Mouse (Mus musculus) cerebellum, adult (tissue): ENCODE measurements around the gene Fabp6.

Experiments used
- ATAC-seq: cut with Nextera tagmentation; 2 replicates; pipeline ENCODE4 v1.9.2; 2017; ENCODE audit warnings: mild to moderate bottlenecking, moderate library complexity, mixed read lengths; ENCODE audit not compliant: insufficient number of reproducible peaks, low FRiP score, low TSS enrichment

Gene Fabp6

DNA sequence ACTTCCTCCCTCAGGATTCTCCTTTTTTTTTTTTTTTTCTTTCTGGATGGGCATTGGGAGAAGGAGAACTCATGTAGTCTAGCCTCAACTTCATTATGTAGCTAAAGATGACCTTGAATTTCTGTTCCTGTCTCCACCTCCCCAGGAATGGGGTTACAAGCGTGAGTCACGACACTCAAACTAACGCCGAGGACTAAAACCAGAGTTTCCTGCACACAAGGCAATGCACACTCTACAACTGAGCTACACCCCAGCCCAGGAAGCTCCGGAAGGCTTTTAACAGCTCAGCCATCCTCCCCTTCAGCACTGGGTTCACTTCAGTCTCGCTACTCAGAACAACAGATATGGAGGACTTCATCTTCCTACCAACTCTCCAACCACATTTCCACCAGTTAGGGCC, 3.6 kb upstream of the Fabp6 start:
- ATAC-seq = no peak

DNA sequence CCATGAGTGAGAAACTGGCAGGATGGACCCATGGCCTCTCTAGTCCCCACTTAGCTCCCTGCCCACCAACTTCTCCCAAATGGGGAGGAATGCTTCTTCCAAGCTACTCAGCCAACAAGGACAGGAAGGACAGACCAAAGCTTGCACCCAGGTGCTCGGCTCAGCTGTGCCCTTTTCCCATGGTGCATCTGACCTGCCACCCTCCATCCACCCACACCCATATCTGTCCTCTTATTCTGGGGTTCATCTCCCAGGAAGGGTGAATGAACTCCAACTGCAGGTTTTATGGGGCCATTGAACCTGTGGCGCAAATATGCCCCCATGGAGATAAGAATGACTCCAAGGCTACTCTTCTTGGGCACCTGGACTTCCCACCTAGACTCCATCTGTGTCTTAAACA, 2.9 kb upstream of the Fabp6 start:
- no peak for ATAC-seq

DNA sequence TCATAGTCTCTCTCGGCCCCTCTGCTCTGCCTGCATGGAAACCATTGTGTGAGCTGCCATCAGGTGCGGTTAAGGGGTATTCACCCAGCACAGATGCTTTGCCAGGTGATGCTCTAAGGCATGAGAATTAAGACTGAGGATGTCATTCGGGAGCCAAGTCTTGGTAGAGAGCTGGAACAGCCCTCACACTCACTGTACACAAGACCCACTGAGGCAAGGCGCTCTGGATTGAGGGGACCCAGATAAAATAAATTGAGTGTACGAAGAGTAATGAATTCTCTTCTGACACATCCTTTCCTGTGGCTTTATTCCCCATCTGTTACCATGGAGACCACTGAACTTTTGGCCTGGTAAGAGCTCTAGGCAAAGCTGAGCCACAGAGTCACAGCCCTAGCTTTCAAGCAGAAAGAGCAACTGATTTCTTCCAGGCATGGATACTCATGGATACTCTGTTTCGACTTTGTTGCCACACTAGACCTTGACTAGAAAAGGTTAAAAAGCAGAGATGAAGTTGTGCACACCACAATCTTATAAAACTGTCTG, 11.7 kb downstream of the Fabp6 start:
- ATAC-seq = no peak

DNA sequence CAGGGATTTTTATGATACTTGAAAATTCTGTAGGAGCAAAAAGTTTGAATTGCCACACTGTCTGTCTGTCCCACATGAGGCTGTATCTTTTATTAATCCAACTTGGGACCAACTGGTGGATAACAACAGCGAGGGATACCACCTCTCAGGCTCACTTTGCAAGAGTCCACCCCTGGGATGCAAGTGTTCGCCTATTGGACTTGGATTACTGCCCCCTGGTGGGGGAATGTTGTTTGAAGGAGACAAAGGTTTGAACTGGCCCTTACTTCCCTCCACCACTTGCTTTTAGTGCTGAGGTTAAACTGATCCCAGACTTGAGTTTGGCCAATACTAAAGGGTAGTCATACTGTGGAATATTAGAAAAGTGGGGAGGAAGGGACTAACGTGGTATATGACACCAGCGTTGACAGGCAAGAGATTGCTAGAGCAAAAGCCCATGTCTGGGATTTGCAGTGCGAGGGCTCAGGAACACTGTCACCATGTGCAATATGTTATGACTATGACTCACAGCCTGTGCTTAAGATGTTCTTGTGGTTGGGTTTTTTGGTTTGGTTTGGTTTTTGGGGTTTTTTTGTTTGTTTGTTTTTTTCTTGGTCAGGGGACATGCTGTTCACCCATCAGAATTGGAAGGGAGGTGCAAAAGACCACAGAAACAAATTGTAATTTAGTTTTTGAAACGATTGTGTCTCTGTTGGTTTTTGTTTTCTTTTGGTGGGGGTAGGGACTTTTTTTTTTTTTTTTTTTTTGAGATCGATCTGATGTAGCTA, 14.8 kb downstream of the Fabp6 start, which contains the start of gene 4933415A04Rik:
TSS of gene 4933415A04Rik (plus strand) at position 717 of the 767 bp plus-strand sequence.
- ATAC-seq = peak; percentile 66

DNA sequence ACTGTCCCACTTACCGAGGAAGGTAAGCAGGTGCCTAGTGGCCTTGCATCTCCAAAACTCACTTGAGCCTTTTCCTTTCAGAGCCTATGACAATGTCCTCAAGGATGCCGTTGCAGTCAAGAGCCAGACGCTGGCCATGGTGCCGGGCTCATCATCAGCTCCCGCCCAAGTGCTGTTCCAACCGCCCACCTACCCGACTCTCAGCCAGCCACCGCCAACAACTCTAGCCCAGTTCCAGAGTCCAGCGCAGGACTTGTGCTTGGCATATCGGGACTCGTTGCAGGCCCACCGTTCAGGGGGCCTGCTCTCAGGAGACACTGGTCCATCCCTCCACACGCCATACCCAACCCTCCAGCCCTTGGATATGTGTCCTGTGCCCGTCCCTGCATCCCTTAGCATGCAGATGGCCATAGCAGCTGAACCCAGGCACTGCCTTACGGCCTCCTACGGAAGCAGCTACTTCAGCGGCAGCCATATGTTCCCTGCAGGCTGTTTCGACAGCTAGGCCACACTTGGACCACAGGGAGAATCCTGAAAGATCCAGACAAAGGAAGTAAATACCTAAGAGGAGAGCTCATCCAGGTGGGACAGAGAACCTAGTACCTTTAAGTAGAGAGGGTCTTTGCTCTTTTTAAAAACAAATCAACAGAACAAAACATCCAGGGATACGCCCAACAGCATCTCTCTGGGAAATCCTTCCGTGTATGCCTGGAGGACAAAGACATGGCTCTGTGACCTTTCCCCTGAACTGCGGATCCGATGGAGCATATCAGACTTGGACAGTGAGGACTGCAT, 15.9 kb downstream of the Fabp6 start:
- ATAC-seq = 0 out of 2 replicates have a peak, but pooled peaks have one; percentile 24

DNA sequence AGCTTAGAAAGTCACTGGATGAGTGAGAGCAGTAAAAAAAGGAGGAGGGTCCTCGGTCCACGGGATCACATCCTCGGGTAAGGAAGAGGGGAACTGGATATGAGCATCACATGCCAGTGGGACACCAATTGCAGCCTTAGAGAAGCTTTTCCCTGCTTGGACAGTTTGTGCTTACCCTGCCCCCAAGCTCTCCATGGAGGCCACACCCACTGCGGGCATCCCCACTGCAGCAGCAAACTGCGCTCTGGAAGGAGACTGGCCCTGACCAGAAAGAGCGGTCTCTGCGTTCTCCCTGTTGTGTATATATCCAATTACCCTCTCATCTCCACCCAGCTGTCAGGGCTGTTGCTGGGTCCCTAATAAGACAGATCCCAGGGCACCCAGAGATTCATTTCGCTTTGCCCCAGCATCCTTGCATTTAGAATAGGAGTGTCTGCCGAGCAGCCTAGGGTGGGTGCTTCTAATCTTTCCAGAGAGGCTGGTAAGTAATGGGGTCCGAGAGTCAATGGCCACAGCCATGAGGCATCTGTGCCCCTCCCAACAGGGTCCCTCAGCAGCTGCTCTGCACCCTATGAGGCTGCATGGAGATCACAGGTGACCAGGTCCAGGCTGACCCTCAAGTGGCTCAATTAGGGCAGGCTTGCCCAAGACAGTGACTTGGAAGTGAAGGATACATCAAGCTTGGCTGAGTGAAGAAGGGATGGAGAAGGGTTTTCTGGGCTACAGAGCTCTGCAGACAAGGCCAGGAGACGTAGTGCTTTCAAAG, 23.4 kb downstream of the Fabp6 start:
- ATAC-seq = no peak

DNA sequence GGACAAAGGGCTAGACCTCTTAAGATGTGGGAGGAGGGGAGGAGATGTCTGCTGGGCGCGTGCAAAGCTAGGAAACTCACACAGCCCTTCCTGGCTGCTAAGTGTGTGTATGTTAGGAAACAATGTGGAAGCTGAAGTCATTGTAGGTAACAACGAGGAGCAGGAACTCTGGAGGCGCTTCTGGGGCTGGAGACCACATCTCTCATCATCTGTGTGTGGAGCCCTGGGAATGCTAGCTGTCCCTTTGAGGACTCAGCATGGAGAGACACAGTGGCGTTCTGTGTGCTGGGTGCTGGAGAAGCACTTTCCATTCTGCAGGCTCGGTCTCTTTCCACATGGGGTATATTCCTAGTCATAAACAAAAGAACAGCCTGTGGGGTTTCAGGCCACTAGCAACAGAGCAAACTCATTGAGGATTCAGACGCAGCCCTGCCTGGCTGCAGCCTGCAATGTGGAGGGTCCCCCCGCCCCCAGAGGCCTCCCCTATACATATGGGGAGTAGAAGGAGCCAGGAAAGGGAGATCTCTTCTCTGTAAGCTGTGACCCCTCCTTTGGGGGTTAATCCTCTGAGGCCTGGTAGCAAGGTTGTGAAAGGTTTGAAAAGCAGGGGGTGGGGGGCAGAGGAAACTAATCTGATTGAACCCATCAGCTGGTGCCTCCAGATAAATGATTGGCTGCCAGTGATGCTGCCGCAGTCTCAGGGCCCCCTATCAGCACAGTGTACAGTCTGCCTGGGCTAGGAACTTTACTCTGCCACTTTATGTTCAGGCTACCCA, 25.8 kb downstream of the Fabp6 start:
- no peak for ATAC-seq

DNA sequence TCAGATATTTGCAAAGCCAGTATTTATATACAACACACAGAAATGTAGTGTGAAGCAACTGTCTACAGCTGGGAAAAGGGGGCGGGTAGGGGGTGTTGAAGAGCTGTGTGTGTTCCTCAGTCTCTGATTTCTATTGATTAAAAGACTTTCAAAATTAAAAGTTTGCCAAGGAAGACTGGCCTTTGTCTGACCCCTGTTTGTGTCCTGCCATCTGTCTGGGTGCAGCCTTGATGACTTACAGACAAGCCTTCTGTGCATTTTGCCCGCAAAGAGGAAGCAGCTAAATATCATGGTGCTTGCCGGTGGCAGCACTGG, 26.3 kb downstream of the Fabp6 start:
- ATAC-seq = no peak

DNA sequence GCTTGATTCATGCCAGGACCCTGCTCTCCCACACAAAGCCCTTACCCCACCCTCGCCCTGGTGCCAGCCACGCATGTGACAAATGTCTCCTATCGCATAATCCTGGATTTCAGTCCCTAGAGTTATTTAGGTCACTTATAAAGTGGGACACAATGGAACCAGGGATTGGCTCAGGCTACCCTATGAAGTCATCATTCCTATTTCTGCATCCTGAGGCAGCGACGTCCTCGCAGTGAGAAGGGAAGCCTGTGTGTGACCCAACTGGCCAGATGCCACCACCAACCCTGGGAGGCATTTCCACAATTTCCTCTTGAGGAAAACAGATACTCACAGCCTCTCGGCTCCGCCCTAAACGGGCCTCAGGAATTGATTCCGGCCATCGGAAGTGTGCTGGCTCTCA, 31.7 kb downstream of the Fabp6 start:
- peak; percentile 91 for ATAC-seq

DNA sequence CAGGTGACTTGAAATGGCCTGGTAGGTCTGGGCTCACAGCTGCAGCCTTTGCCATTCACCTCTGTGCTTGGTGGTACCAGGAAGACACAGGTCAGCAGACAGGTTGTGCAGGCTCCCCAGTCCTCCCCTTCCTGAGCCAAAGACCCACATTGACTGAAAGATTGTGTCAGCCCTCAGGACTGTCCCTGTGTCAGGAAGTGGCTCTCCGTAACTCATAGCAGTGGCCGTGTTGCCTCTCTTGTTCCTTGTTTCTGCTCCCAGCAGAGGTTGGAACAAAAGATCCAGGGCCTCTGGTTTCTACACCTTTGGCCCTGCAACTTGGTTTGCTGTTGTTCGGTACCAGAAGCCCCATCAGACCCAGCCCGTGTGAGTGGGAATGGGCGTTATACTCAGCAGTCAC, 32.2 kb downstream of the Fabp6 start:
- ATAC-seq = 0 out of 2 replicates have a peak, but pooled peaks have one; percentile 1

DNA sequence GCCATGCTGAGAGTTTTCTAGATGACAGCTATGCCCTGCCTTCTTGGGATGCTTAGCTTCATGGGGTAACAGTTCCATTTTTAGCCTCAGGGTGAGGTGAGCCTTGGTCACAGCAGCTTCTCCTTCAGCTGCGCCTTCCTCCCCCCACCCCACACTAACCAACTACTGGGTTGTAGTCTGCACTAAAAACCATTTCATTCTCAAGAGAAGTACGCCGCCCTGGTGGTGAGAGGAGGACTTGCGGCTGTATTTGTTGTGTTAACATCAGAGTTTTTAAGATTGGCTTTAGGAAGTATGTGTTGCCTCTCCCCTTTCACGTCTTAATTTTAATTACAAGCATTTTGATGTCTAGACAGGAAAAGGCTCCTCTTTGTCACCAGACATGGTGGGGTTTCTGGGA, 33.1 kb downstream of the Fabp6 start:
- ATAC-seq = no peak

DNA sequence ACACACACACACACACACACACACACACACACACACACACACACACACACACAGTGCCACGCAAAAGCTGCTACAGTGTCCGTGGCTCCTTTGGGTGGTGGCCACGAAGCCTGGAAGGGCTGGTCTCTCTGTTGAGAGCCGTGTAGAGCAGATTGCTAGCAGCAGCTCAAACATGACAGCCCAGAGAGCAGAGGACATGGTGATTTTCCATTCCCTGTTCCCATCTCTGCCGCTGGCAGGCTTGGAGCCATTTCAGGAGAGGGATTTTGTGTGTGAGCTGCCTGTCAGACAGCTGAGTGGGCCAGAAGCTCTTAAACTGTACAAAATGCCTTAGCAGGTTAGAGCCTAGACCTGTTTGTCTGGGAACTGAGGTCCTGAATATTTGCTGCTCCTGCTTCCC, 34.6 kb downstream of the Fabp6 start:
- ATAC-seq = no peak

DNA sequence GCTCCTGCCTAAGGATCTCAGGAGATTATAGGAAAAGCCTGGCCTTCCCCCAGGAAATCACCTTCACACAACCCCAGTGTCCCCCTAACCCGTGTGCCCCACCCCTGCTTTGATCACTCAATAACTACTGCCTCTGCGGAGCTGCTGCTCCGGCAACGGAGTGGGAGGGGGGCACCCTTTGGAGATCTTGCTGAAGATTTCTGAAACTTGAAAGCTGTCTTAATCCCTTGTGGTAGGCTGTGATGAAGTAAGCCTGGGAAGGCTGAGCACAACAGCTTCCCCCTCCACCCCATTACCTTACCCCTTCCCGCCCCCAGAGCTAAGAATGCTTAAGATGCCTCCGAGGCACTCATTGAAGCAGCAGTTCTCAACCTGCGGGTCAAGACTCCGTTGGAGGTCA, 35.5 kb downstream of the Fabp6 start:
- no peak for ATAC-seq

DNA sequence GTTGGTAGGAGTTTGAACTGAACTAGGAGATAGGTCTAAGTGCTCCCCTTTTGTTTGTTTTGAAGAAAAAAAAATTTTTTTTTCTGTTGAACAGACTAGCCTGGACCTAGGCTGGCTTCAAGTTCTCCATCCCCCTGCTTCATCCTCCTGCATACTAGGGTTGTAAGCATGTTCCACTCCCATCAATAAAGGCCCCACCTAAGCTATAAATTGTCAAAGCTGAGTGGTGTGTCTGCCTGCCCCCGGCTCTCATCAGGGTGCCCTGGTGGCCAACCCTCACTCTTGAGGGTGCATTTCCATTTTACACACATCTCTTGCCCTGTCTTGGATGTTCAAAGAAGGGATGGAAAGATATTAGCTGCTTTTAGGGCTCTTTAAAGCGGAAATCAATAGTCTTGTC, 35.9 kb downstream of the Fabp6 start:
- no peak for ATAC-seq

DNA sequence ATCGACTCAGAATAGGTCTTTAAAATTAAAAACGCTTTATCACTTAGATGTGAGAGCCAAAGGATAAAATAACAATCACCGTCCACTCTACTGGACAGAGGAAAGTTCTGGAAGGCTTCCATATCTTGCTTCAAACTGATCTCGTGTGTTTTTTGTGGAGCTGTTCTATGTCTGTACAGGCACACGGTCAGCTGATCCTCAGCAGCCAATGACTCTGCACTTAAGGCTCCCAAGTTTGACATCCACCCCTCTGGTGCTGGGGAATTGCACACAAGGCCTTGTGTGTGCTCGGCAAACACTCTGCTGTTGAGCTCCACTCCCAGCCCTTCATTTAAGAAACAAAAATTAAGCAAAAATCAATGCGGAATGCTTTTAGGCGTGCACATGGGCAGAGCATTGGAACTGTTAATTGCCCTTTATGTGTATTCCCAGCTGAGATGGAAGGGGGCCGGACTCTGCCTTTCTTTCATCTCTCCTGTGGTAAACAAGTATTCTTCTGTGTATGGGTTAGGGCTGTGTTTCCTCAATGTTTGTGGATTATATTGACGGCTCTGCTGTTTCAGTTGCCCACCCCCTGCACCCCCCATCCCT, 37.6 kb downstream of the Fabp6 start:
- ATAC-seq = no peak

DNA sequence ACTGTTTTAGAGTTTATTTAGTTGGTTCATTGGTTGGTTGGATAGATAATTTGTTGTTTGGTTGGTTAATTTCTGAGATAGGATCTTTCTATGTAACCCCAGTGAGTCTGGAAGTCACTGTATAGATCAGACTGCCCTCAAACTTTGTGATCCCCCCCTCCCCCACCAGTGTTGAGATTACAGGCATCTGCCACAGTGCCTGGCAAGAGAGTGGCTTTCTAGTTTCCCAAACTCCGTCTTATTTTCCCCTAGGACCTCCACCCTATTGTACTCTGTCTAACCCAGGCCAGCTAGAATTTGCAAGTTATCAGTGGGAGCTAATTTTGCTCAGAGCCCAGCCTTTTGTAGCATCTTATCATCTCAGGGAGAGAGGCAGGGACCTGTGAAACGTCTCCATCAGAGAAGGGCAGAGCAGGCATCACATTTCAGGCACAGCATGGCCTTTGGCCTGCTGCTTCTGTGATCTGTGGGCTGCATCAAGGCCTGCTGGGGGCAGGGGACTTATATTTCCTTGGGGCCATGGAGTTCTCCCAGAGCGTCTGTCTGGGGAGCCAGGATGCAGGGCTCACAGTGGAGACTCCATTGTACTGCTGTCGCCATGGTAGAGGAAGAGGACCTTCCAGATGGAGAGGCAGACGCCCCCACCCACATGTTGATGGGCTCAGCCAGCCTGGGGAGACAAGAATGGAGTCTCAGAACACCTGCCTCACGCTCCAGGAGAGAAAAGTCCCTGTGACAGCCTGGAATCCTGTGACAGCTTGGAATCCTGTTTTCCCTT, 41.6 kb downstream of the Fabp6 start:
- no peak for ATAC-seq

DNA sequence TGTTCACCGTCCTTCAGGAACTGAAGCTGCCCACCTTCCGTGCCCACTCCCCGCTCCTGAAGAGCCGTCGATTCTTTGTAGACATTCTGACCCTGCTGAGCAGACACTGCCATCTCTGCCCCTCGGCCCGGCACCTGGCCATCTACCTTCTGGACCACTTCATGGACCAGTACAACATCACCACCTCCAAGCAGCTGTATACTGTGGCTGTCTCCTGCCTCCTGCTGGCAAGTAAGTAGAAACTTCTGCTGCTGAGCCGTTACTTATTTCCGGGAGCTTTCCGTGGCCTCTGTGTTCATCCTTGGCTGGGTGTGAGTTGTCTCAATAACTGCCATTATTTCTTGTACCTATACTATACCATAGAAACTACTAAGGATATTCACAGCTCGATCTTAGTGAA, 44.8 kb downstream of the Fabp6 start:
- no peak for ATAC-seq

DNA sequence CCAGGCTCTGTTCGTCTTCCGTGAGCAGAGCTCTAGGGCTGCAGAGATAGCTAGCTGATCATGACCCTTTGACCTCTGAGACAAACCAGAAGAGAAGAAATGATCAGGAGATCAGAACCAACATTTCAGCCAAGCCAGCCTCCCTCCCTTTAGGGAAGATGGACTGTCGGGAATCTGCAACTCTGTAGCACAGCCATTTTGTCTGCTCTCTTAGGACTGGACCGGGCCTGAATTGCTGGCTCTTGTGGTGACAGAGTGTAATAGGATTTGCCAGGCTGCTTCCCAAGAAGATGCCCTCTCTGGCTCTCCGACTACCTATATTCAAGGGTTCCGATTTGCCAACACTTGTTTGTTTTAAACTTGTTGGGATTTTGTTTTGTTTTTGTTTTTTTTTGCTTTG, 48.7 kb downstream of the Fabp6 start:
- no peak for ATAC-seq

DNA sequence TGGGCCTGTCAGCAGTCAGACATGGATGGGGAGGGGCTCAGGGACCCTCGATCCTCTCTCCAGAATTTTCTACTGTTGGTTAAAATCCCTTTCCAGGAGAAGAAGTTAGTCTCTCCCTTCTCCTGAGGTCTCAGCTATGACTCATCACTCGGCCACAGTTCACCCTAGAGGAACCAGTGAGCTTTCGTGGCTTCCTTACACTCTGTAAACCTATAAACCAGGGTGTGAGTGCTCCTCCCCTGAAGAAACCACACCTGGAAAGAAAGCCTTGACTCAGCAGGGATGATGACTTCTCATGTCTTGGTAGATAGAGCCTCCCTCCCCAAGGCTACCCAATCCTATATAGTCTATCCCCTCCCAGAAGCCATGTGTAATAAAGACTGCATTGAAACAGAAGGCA, 49.6 kb downstream of the Fabp6 start:
- ATAC-seq = no peak
